Mouse (Mus musculus) cerebellum, adult (tissue): ENCODE results near the gene Nedd4.

Experiments
- ATAC-seq: cut with Nextera tagmentation; 2 replicates; pipeline ENCODE4 v1.9.2; 2017; ENCODE audit warnings: mild to moderate bottlenecking, moderate library complexity, mixed read lengths; ENCODE audit not compliant: insufficient number of reproducible peaks, low FRiP score, low TSS enrichment

The Nedd4 gene

GRCm38 (mm10) chr9:72780694-72781093 is 118.5 kb downstream of the Nedd4 start:
- no peak for ATAC-seq

GRCm38 (mm10) chr9:72781466-72781865 is 119.3 kb downstream of the Nedd4 start:
- ATAC-seq: no peak

- ATAC-seq: no peak
These were observed 120.0 kb downstream of the Nedd4 start for GRCm38 (mm10) chr9:72782121-72782520.

GRCm38 (mm10) chr9:72787732-72788131 is 125.6 kb downstream of the Nedd4 start:
- no peak for ATAC-seq

GRCm38 (mm10) chr9:72790530-72791212 is 128.5 kb downstream of the Nedd4 start:
- no peak for ATAC-seq

- no peak for ATAC-seq
These were observed 129.1 kb downstream of the Nedd4 start for GRCm38 (mm10) chr9:72791213-72791582.

- ATAC-seq: no peak
These were observed 129.5 kb downstream of the Nedd4 start for GRCm38 (mm10) chr9:72791681-72792080.

GRCm38 (mm10) chr9:72795243-72795642 is 133.1 kb downstream of the Nedd4 start:
- no peak for ATAC-seq

- ATAC-seq: no peak
These were observed 135.0 kb downstream of the Nedd4 start for GRCm38 (mm10) chr9:72797136-72797621.
